Mouse (Mus musculus): ENCODE data around the gene Uqcc3.
A peak's percentile ranks its signal among the peaks of the same experiment; 100 is the strongest.

- TF ChIP-seq CTCF (IDR thresholded peaks at IDR 0.05; ENCODE audit: borderline replicate concordance, extremely low read depth, insufficient read depth, insufficient read length), result 0 out of 2 replicates have a peak, but pooled peaks have one; percentile 6
- peak; percentile 54; the same call in 1 of the 2 replicates for TF ChIP-seq POLR2A (IDR thresholded peaks at IDR 0.05; ENCODE audit: borderline replicate concordance, extremely low read depth, insufficient read depth, insufficient read length, poor library complexity, severe bottlenecking)
Measured at GRCm38 (mm10) chr19:8897865-8898495, 17.3 kb upstream of the Uqcc3 start, which contains the start of gene Ganab.
